Mouse (Mus musculus): ENCODE measurements at regions not wholly inside any gene's neighbourhood (a gene's known extent, or its start where the extent isn't known, plus 50 kb on each side); places are given as distances from the start of the nearest gene placed in this dataset.

GRCm38 (mm10) chr10:120638316-120638715, 162.0 kb upstream of the Hmga2 start:
- Histone ChIP-seq H3K27ac (ENCODE audit: low read length) (no peak overlapping the region), H3K36me3 (ENCODE audit: control insufficient read depth, insufficient read depth, low read length) (no peaks in the 10 kb centered on the region), H3K4me3 (replicated peaks; ENCODE audit: low read length) (no peak overlapping the region), H3K27me3 (ENCODE audit: control insufficient read depth, insufficient read depth, low read length) (no peaks in the 10 kb centered on the region), H3K4me2 (ENCODE audit: low read depth, low read length) (no peak overlapping the region), H3K9ac (ENCODE audit: low read length) (no peak overlapping the region), H3K9me3 (replicated peaks; ENCODE audit: control insufficient read depth, low read length) (no peaks in the 10 kb centered on the region), H3K4me1 (ENCODE audit: control insufficient read depth, insufficient read depth, low read length) (peaks cover 10% of the 10 kb centered on the region)
- 44% methylated on average over 4 of the region's 4 CpGs for WGBS
- ATAC-seq (ENCODE audit: insufficient read depth, low FRiP score), result no peak

GRCm38 (mm10) chr10:120635818-120636543, 159.7 kb upstream of the Hmga2 start:
- Histone ChIP-seq H3K9me3 (replicated peaks; ENCODE audit: control insufficient read depth, low read length) (no peaks in the 10 kb centered on the region), H3K9ac (ENCODE audit: low read length) (no peak overlapping the region), H3K4me1 (ENCODE audit: control insufficient read depth, insufficient read depth, low read length) (peaks cover 12% of the 10 kb centered on the region), H3K4me2 (ENCODE audit: low read depth, low read length) (no peak overlapping the region), H3K27ac (ENCODE audit: low read length) (no peak overlapping the region), H3K27me3 (ENCODE audit: control insufficient read depth, insufficient read depth, low read length) (no peaks in the 10 kb centered on the region), H3K36me3 (ENCODE audit: control insufficient read depth, insufficient read depth, low read length) (no peaks in the 10 kb centered on the region), H3K4me3 (replicated peaks; ENCODE audit: low read length) (no peak overlapping the region)
- 59% methylated on average over 21 of the region's 21 CpGs for WGBS
- no peak for ATAC-seq (ENCODE audit: insufficient read depth, low FRiP score)

- no peaks in the 10 kb centered on the region for H3K27me3 ChIP-seq (ENCODE audit: control insufficient read depth, insufficient read depth, low read length)
- peaks cover 12% of the 10 kb centered on the region for H3K4me1 ChIP-seq (ENCODE audit: control insufficient read depth, insufficient read depth, low read length)
- H3K27ac ChIP-seq (ENCODE audit: low read length), result no peak overlapping the region
- 59% methylated on average over 5 of the region's 5 CpGs for WGBS
- H3K4me3 ChIP-seq (replicated peaks; ENCODE audit: low read length), result no peak overlapping the region
- H3K9me3 ChIP-seq (replicated peaks; ENCODE audit: control insufficient read depth, low read length), result no peaks in the 10 kb centered on the region
- no peaks in the 10 kb centered on the region for H3K36me3 ChIP-seq (ENCODE audit: control insufficient read depth, insufficient read depth, low read length)
- ATAC-seq (ENCODE audit: insufficient read depth, low FRiP score), result no peak
- no peak overlapping the region for H3K9ac ChIP-seq (ENCODE audit: low read length)
- no peak overlapping the region for H3K4me2 ChIP-seq (ENCODE audit: low read depth, low read length)
Measured at GRCm38 (mm10) chr10:120635194-120635593, 158.9 kb upstream of the Hmga2 start.

- H3K27me3 ChIP-seq (ENCODE audit: control insufficient read depth, insufficient read depth, low read length), result no peaks in the 10 kb centered on the region
- WGBS, result 37% methylated on average over 2 of the region's 2 CpGs
- H3K36me3 ChIP-seq (ENCODE audit: control insufficient read depth, insufficient read depth, low read length), result no peaks in the 10 kb centered on the region
- no peak overlapping the region for H3K4me2 ChIP-seq (ENCODE audit: low read depth, low read length)
- H3K4me1 ChIP-seq (ENCODE audit: control insufficient read depth, insufficient read depth, low read length), result peaks cover 8% of the 10 kb centered on the region
- H3K9me3 ChIP-seq (replicated peaks; ENCODE audit: control insufficient read depth, low read length), result no peaks in the 10 kb centered on the region
- no peak overlapping the region for H3K9ac ChIP-seq (ENCODE audit: low read length)
- no peak overlapping the region for H3K4me3 ChIP-seq (replicated peaks; ENCODE audit: low read length)
- ATAC-seq (ENCODE audit: insufficient read depth, low FRiP score), result peak; percentile 26; the same call in 1 of the 2 replicates
- H3K27ac ChIP-seq (ENCODE audit: low read length), result no peak overlapping the region
Measured at GRCm38 (mm10) chr10:120632071-120632470, 155.8 kb upstream of the Hmga2 start.

DNA sequence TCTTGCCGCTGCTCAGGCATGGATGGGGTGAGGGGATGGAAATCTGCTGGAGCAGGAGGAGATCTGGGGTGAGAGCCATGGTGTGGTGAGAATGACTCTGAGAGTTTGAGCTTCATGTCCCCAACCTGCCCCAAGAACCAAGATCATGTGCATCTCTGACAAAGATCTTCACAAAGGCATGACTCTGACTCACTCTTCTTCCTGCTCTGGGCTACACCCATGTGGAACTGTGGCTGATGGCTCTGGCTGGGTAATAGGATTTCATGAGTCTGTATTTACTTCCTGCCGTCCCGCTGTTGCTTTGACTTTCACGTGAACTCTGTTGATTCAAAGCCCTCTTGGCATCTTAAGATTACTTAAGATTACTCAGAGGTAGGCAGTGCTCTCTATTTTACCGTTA, 151.8 kb upstream of the Hmga2 start:
- no peak overlapping the region for H3K9ac ChIP-seq (ENCODE audit: low read length)
- H3K9me3 ChIP-seq (replicated peaks; ENCODE audit: control insufficient read depth, low read length), result no peaks in the 10 kb centered on the region
- H3K27ac ChIP-seq (ENCODE audit: low read length), result no peak overlapping the region
- no peak overlapping the region for H3K4me2 ChIP-seq (ENCODE audit: low read depth, low read length)
- H3K4me3 ChIP-seq (replicated peaks; ENCODE audit: low read length), result no peak overlapping the region
- 61% methylated on average over 5 of the region's 5 CpGs for WGBS
- H3K36me3 ChIP-seq (ENCODE audit: control insufficient read depth, insufficient read depth, low read length), result no peaks in the 10 kb centered on the region
- H3K4me1 ChIP-seq (ENCODE audit: control insufficient read depth, insufficient read depth, low read length), result no peaks in the 10 kb centered on the region
- no peak for ATAC-seq (ENCODE audit: insufficient read depth, low FRiP score)
- no peaks in the 10 kb centered on the region for H3K27me3 ChIP-seq (ENCODE audit: control insufficient read depth, insufficient read depth, low read length)

GRCm38 (mm10) chr10:120625474-120625873, 149.2 kb upstream of the Hmga2 start:
- no peaks in the 10 kb centered on the region for H3K9me3 ChIP-seq (replicated peaks; ENCODE audit: control insufficient read depth, low read length)
- H3K36me3 ChIP-seq (ENCODE audit: control insufficient read depth, insufficient read depth, low read length), result no peaks in the 10 kb centered on the region
- no peak overlapping the region for H3K4me2 ChIP-seq (ENCODE audit: low read depth, low read length)
- no peak overlapping the region for H3K9ac ChIP-seq (ENCODE audit: low read length)
- H3K4me1 ChIP-seq (ENCODE audit: control insufficient read depth, insufficient read depth, low read length), result no peaks in the 10 kb centered on the region
- WGBS, result 73% methylated on average over 5 of the region's 5 CpGs
- no peak overlapping the region for H3K4me3 ChIP-seq (replicated peaks; ENCODE audit: low read length)
- no peak for ATAC-seq (ENCODE audit: insufficient read depth, low FRiP score)
- no peaks in the 10 kb centered on the region for H3K27me3 ChIP-seq (ENCODE audit: control insufficient read depth, insufficient read depth, low read length)
- H3K27ac ChIP-seq (ENCODE audit: low read length), result no peak overlapping the region

GRCm38 (mm10) chr10:120624203-120624942, 148.1 kb upstream of the Hmga2 start:
- Histone ChIP-seq H3K9me3 (replicated peaks; ENCODE audit: control insufficient read depth, low read length) (no peaks in the 10 kb centered on the region), H3K36me3 (ENCODE audit: control insufficient read depth, insufficient read depth, low read length) (no peaks in the 10 kb centered on the region), H3K4me2 (ENCODE audit: low read depth, low read length) (no peak overlapping the region), H3K4me1 (ENCODE audit: control insufficient read depth, insufficient read depth, low read length) (no peaks in the 10 kb centered on the region), H3K27me3 (ENCODE audit: control insufficient read depth, insufficient read depth, low read length) (no peaks in the 10 kb centered on the region), H3K9ac (ENCODE audit: low read length) (no peak overlapping the region), H3K4me3 (replicated peaks; ENCODE audit: low read length) (no peak overlapping the region), H3K27ac (ENCODE audit: low read length) (no peak overlapping the region)
- no peak for ATAC-seq (ENCODE audit: insufficient read depth, low FRiP score)
- WGBS, result 64% methylated on average over 10 of the region's 10 CpGs

DNA sequence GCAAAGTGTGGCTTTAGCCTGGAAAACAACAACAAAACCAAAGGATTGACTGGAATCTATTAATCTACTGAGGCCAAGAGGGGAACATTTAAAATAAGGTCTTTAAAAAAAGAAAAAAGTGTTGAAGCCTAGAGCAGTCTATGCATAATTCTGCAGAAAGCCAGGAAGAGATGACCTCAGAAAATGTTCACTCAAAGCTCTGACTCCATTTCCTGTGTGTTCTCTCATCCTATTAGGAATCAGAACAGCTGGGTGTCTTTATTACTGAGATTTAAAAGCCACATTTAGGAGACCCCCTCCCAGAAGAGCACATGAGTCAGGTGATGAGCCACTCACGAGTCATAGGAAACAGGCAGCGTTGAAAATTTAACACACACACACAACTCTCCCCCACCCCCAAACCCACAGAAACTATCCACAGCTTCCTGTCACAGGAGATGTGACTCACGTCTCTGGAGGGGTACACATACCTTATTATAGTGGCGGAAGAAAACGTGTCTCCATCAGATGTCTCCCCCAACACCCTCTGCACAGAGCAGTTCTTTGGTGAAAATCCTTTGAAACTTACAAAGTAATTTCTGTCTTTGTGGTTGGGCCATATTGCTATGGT, 140.2 kb upstream of the Hmga2 start:
- Histone ChIP-seq H3K4me2 (ENCODE audit: low read depth, low read length) (no peak overlapping the region), H3K4me3 (replicated peaks; ENCODE audit: low read length) (no peak overlapping the region), H3K27ac (ENCODE audit: low read length) (no peak overlapping the region), H3K36me3 (ENCODE audit: control insufficient read depth, insufficient read depth, low read length) (no peaks in the 10 kb centered on the region), H3K4me1 (ENCODE audit: control insufficient read depth, insufficient read depth, low read length) (no peaks in the 10 kb centered on the region), H3K9me3 (replicated peaks; ENCODE audit: control insufficient read depth, low read length) (no peaks in the 10 kb centered on the region), H3K27me3 (ENCODE audit: control insufficient read depth, insufficient read depth, low read length) (no peaks in the 10 kb centered on the region), H3K9ac (ENCODE audit: low read length) (no peak overlapping the region)
- WGBS, result 59% methylated on average over 5 of the region's 5 CpGs
- ATAC-seq (ENCODE audit: insufficient read depth, low FRiP score), result no peak

- no peaks in the 10 kb centered on the region for H3K9me3 ChIP-seq (replicated peaks; ENCODE audit: control insufficient read depth, low read length)
- no peak overlapping the region for H3K27ac ChIP-seq (ENCODE audit: low read length)
- H3K4me1 ChIP-seq (ENCODE audit: control insufficient read depth, insufficient read depth, low read length), result no peaks in the 10 kb centered on the region
- no peaks in the 10 kb centered on the region for H3K27me3 ChIP-seq (ENCODE audit: control insufficient read depth, insufficient read depth, low read length)
- H3K36me3 ChIP-seq (ENCODE audit: control insufficient read depth, insufficient read depth, low read length), result no peaks in the 10 kb centered on the region
- 53% methylated on average over 8 of the region's 8 CpGs for WGBS
- H3K4me2 ChIP-seq (ENCODE audit: low read depth, low read length), result no peak overlapping the region
- no peak overlapping the region for H3K4me3 ChIP-seq (replicated peaks; ENCODE audit: low read length)
- no peak for ATAC-seq (ENCODE audit: insufficient read depth, low FRiP score)
- H3K9ac ChIP-seq (ENCODE audit: low read length), result no peak overlapping the region
Measured at GRCm38 (mm10) chr10:120612351-120612750, 136.1 kb upstream of the Hmga2 start.
